Mouse (Mus musculus): ENCODE results near the gene Olfr1156. TPM values are rescaled to one million over a fixed set of nuclear protein-coding genes. Genes with fewer than 3 reads are reported as not detected.

Olfr1156 gene
- not detected for total RNA-seq (2021)
- not detected in 2 replicates for polyA plus RNA-seq (2012; rRNA removed)
- long read RNA-seq: 0 reads

GRCm38 (mm10) chr2:87953000-87953399, at the start of gene Olfr1156:
TSS of gene Olfr1156 (minus strand) at chr2:87953100.
- DNase-seq: no peak
- Histone ChIP-seq H3K36me3 (ENCODE audit: control insufficient read depth, insufficient read depth, low read length) (no peaks in the 10 kb centered on the region), H3K4me3 (no peak within 1 kb of the TSS), H3K4me1 (ENCODE audit: control insufficient read depth, insufficient read depth, low read length) (no peaks in the 10 kb centered on the region), H3K79me2 (replicated peaks; ENCODE audit: control insufficient read depth, insufficient read depth, low read length) (no peaks in the 10 kb centered on the region), H3K27ac (no peak within 1 kb of the TSS), H3K27me3 (ENCODE audit: control insufficient read depth, insufficient read depth, low read length) (no peaks in the 10 kb centered on the region), H3K9ac (ENCODE audit: low read depth, low read length) (no peak within 1 kb of the TSS)
- intact Hi-C loops (cut with DNase I): no loop called here
- TF ChIP-seq EP300 (IDR thresholded peaks at IDR 0.05; ENCODE audit: insufficient read depth, low read depth, low read length): no peak
- TF ChIP-seq CTCF (IDR thresholded peaks at IDR 0.05): no peak
- TF ChIP-seq POLR2A (IDR thresholded peaks at IDR 0.05; ENCODE audit: insufficient read depth, low read depth, low read length): no peak

- no peak within 1 kb of the TSS for H3K27ac ChIP-seq
- no peaks in the 10 kb centered on the region for H3K4me1 ChIP-seq (ENCODE audit: control insufficient read depth, insufficient read depth, low read length)
- no peak within 1 kb of the TSS for H3K9ac ChIP-seq (ENCODE audit: low read depth, low read length)
- TF ChIP-seq CTCF (IDR thresholded peaks at IDR 0.05): no peak
- no peak for TF ChIP-seq EP300 (IDR thresholded peaks at IDR 0.05; ENCODE audit: insufficient read depth, low read depth, low read length)
- TF ChIP-seq POLR2A (IDR thresholded peaks at IDR 0.05; ENCODE audit: insufficient read depth, low read depth, low read length): no peak
- H3K79me2 ChIP-seq (replicated peaks; ENCODE audit: control insufficient read depth, insufficient read depth, low read length): no peaks in the 10 kb centered on the region
- intact Hi-C loops (cut with DNase I): no loop called here
- no peak within 1 kb of the TSS for H3K4me3 ChIP-seq
- no peaks in the 10 kb centered on the region for H3K27me3 ChIP-seq (ENCODE audit: control insufficient read depth, insufficient read depth, low read length)
- H3K36me3 ChIP-seq (ENCODE audit: control insufficient read depth, insufficient read depth, low read length): no peaks in the 10 kb centered on the region
- DNase-seq: no peak
Observed at GRCm38 (mm10) chr2:87989813-87990212, 36.9 kb upstream of the Olfr1156 start, which contains the start of gene Olfr1158. TSS of gene Olfr1158 (plus strand) at chr2:87990113.

GRCm38 (mm10) chr2:87974563-87974962, 21.7 kb upstream of the Olfr1156 start, which contains the start of gene Olfr74:
TSS of gene Olfr74 (minus strand) at chr2:87974663.
- H3K9ac ChIP-seq (ENCODE audit: low read depth, low read length): no peak within 1 kb of the TSS
- H3K4me1 ChIP-seq (ENCODE audit: control insufficient read depth, insufficient read depth, low read length): no peaks in the 10 kb centered on the region
- TF ChIP-seq EP300 (IDR thresholded peaks at IDR 0.05; ENCODE audit: insufficient read depth, low read depth, low read length) (no peak), POLR2A (IDR thresholded peaks at IDR 0.05; ENCODE audit: insufficient read depth, low read depth, low read length) (no peak), CTCF (IDR thresholded peaks at IDR 0.05) (no peak)
- no peaks in the 10 kb centered on the region for H3K36me3 ChIP-seq (ENCODE audit: control insufficient read depth, insufficient read depth, low read length)
- WGBS: 55% methylated on average over 3 of the region's 3 CpGs
- intact Hi-C loops (cut with DNase I): no loop called here
- H3K27me3 ChIP-seq (ENCODE audit: control insufficient read depth, insufficient read depth, low read length): no peaks in the 10 kb centered on the region
- H3K27ac ChIP-seq: no peak within 1 kb of the TSS
- DNase-seq: no peak
- no peak within 1 kb of the TSS for H3K4me3 ChIP-seq
- no peaks in the 10 kb centered on the region for H3K79me2 ChIP-seq (replicated peaks; ENCODE audit: control insufficient read depth, insufficient read depth, low read length)

- Histone ChIP-seq H3K4me1 (ENCODE audit: control insufficient read depth, insufficient read depth, low read length) (no peaks in the 10 kb centered on the region), H3K27ac (no peak within 1 kb of the TSS), H3K79me2 (replicated peaks; ENCODE audit: control insufficient read depth, insufficient read depth, low read length) (no peaks in the 10 kb centered on the region), H3K9ac (ENCODE audit: low read depth, low read length) (no peak within 1 kb of the TSS), H3K27me3 (ENCODE audit: control insufficient read depth, insufficient read depth, low read length) (no peaks in the 10 kb centered on the region), H3K4me3 (no peak within 1 kb of the TSS), H3K36me3 (ENCODE audit: control insufficient read depth, insufficient read depth, low read length) (no peaks in the 10 kb centered on the region)
- DNase-seq: no peak
- intact Hi-C loops (cut with DNase I): no loop called here
- WGBS: 95% methylated on average over 4 of the region's 4 CpGs
- no peak for TF ChIP-seq EP300 (IDR thresholded peaks at IDR 0.05; ENCODE audit: insufficient read depth, low read depth, low read length)
- TF ChIP-seq POLR2A (IDR thresholded peaks at IDR 0.05; ENCODE audit: insufficient read depth, low read depth, low read length): no peak
- TF ChIP-seq CTCF (IDR thresholded peaks at IDR 0.05): no peak
Observed at GRCm38 (mm10) chr2:87968199-87968598, 15.3 kb upstream of the Olfr1156 start, which contains the start of gene Olfr1157. TSS of gene Olfr1157 (minus strand) at chr2:87968299.

GRCm38 (mm10) chr2:87945037-87945436, 7.9 kb downstream of the Olfr1156 start, which contains the start of gene Olfr1155:
TSS of gene Olfr1155 (minus strand) at chr2:87945137.
- DNase-seq: no peak
- Histone ChIP-seq H3K36me3 (ENCODE audit: control insufficient read depth, insufficient read depth, low read length) (no peaks in the 10 kb centered on the region), H3K4me1 (ENCODE audit: control insufficient read depth, insufficient read depth, low read length) (no peaks in the 10 kb centered on the region), H3K9ac (ENCODE audit: low read depth, low read length) (no peak within 1 kb of the TSS), H3K27me3 (ENCODE audit: control insufficient read depth, insufficient read depth, low read length) (no peaks in the 10 kb centered on the region), H3K27ac (no peak within 1 kb of the TSS), H3K4me3 (no peak within 1 kb of the TSS), H3K79me2 (replicated peaks; ENCODE audit: control insufficient read depth, insufficient read depth, low read length) (no peaks in the 10 kb centered on the region)
- WGBS: 95% methylated on average over 1 of the region's 1 CpGs
- TF ChIP-seq POLR2A (IDR thresholded peaks at IDR 0.05; ENCODE audit: insufficient read depth, low read depth, low read length): no peak
- no peak for TF ChIP-seq EP300 (IDR thresholded peaks at IDR 0.05; ENCODE audit: insufficient read depth, low read depth, low read length)
- no peak for TF ChIP-seq CTCF (IDR thresholded peaks at IDR 0.05)
- intact Hi-C loops (cut with DNase I): no loop called here

- WGBS: 62% methylated on average over 1 of the region's 1 CpGs
- Histone ChIP-seq H3K27ac (no peak within 1 kb of the TSS), H3K27me3 (ENCODE audit: control insufficient read depth, insufficient read depth, low read length) (no peaks in the 10 kb centered on the region), H3K9ac (ENCODE audit: low read depth, low read length) (no peak within 1 kb of the TSS), H3K4me1 (ENCODE audit: control insufficient read depth, insufficient read depth, low read length) (no peaks in the 10 kb centered on the region), H3K36me3 (ENCODE audit: control insufficient read depth, insufficient read depth, low read length) (no peaks in the 10 kb centered on the region), H3K79me2 (replicated peaks; ENCODE audit: control insufficient read depth, insufficient read depth, low read length) (no peaks in the 10 kb centered on the region), H3K4me3 (no peak within 1 kb of the TSS)
- DNase-seq: no peak
- intact Hi-C loops (cut with DNase I): no loop called here
- TF ChIP-seq POLR2A (IDR thresholded peaks at IDR 0.05; ENCODE audit: insufficient read depth, low read depth, low read length) (no peak), EP300 (IDR thresholded peaks at IDR 0.05; ENCODE audit: insufficient read depth, low read depth, low read length) (no peak), CTCF (IDR thresholded peaks at IDR 0.05) (no peak)
Observed at GRCm38 (mm10) chr2:87905066-87905465, 47.8 kb downstream of the Olfr1156 start, which contains the start of gene Olfr1154. TSS of gene Olfr1154 (minus strand) at chr2:87905166.

Other genes with a start within 250 kb of the Olfr1156 start
- not detected for gene Olfr1137, start 239.9 kb downstream of the Olfr1156 start, total RNA-seq (2021)
- not detected in 2 replicates for gene Olfr1137, start 239.9 kb downstream of the Olfr1156 start, polyA plus RNA-seq (2012; rRNA removed)
- gene Olfr1138, start 213.1 kb downstream of the Olfr1156 start, total RNA-seq (2021): not detected
- gene Olfr1138, start 213.1 kb downstream of the Olfr1156 start, polyA plus RNA-seq (2012; rRNA removed): not detected in 2 replicates
- not detected for gene Olfr1140, start 209.3 kb downstream of the Olfr1156 start, total RNA-seq (2021)
- not detected in 2 replicates for gene Olfr1140, start 209.3 kb downstream of the Olfr1156 start, polyA plus RNA-seq (2012; rRNA removed)
- not detected for gene Olfr1141, start 199.1 kb downstream of the Olfr1156 start, total RNA-seq (2021)
- gene Olfr1141, start 199.1 kb downstream of the Olfr1156 start, polyA plus RNA-seq (2012; rRNA removed): not detected in 2 replicates
- not detected for gene Olfr152, start 173.6 kb downstream of the Olfr1156 start, total RNA-seq (2021)
- gene Olfr152, start 173.6 kb downstream of the Olfr1156 start, polyA plus RNA-seq (2012; rRNA removed): not detected in 2 replicates
- not detected for gene Olfr1143, start 152.5 kb downstream of the Olfr1156 start, total RNA-seq (2021)
- not detected in 2 replicates for gene Olfr1143, start 152.5 kb downstream of the Olfr1156 start, polyA plus RNA-seq (2012; rRNA removed)
- not detected for gene Olfr1145, start 143.3 kb downstream of the Olfr1156 start, total RNA-seq (2021)
- not detected in 2 replicates for gene Olfr1145, start 143.3 kb downstream of the Olfr1156 start, polyA plus RNA-seq (2012; rRNA removed)
- gene Olfr1148, start 122.6 kb downstream of the Olfr1156 start, total RNA-seq (2021): not detected
- gene Olfr1148, start 122.6 kb downstream of the Olfr1156 start, polyA plus RNA-seq (2012; rRNA removed): not detected in 2 replicates
- gene Olfr1150-ps1, start 109.1 kb downstream of the Olfr1156 start, total RNA-seq (2021): not detected
- not detected in 2 replicates for gene Olfr1150-ps1, start 109.1 kb downstream of the Olfr1156 start, polyA plus RNA-seq (2012; rRNA removed)
- not detected for gene Olfr1151, start 97.2 kb downstream of the Olfr1156 start, total RNA-seq (2021)
- gene Olfr1151, start 97.2 kb downstream of the Olfr1156 start, polyA plus RNA-seq (2012; rRNA removed): not detected in 2 replicates
- gene Olfr1152, start 86.6 kb downstream of the Olfr1156 start, total RNA-seq (2021): not detected
- not detected in 2 replicates for gene Olfr1152, start 86.6 kb downstream of the Olfr1156 start, polyA plus RNA-seq (2012; rRNA removed)
- gene Olfr1153, start 58.1 kb downstream of the Olfr1156 start, total RNA-seq (2021): not detected
- gene Olfr1153, start 58.1 kb downstream of the Olfr1156 start, polyA plus RNA-seq (2012; rRNA removed): not detected in 2 replicates
- gene Olfr1154, start 47.9 kb downstream of the Olfr1156 start, total RNA-seq (2021): not detected
- not detected in 2 replicates for gene Olfr1154, start 47.9 kb downstream of the Olfr1156 start, polyA plus RNA-seq (2012; rRNA removed)
- not detected for gene Olfr1155, start 8.0 kb downstream of the Olfr1156 start, total RNA-seq (2021)
- gene Olfr1155, start 8.0 kb downstream of the Olfr1156 start, polyA plus RNA-seq (2012; rRNA removed): not detected in 2 replicates
- not detected for gene Olfr1157, start 15.2 kb upstream of the Olfr1156 start, total RNA-seq (2021)
- gene Olfr1157, start 15.2 kb upstream of the Olfr1156 start, polyA plus RNA-seq (2012; rRNA removed): not detected in 2 replicates
- gene Olfr74, start 21.6 kb upstream of the Olfr1156 start, total RNA-seq (2021): not detected
- gene Olfr74, start 21.6 kb upstream of the Olfr1156 start, polyA plus RNA-seq (2012; rRNA removed): not detected in 2 replicates
- not detected for gene Olfr1158, start 37.0 kb upstream of the Olfr1156 start, total RNA-seq (2021)
- not detected in 2 replicates for gene Olfr1158, start 37.0 kb upstream of the Olfr1156 start, polyA plus RNA-seq (2012; rRNA removed)
- not detected for gene Olfr1160, start 55.2 kb upstream of the Olfr1156 start, total RNA-seq (2021)
- gene Olfr1160, start 55.2 kb upstream of the Olfr1156 start, polyA plus RNA-seq (2012; rRNA removed): not detected in 2 replicates
- gene Olfr1161, start 69.7 kb upstream of the Olfr1156 start, total RNA-seq (2021): not detected
- gene Olfr1161, start 69.7 kb upstream of the Olfr1156 start, polyA plus RNA-seq (2012; rRNA removed): not detected in 2 replicates
- gene Olfr73, start 84.6 kb upstream of the Olfr1156 start, total RNA-seq (2021): not detected
- not detected in 2 replicates for gene Olfr73, start 84.6 kb upstream of the Olfr1156 start, polyA plus RNA-seq (2012; rRNA removed)
- gene Olfr1162, start 98.0 kb upstream of the Olfr1156 start, total RNA-seq (2021): not detected
- not detected in 2 replicates for gene Olfr1162, start 98.0 kb upstream of the Olfr1156 start, polyA plus RNA-seq (2012; rRNA removed)
- not detected for gene Olfr1163, start 118.7 kb upstream of the Olfr1156 start, total RNA-seq (2021)
- gene Olfr1163, start 118.7 kb upstream of the Olfr1156 start, polyA plus RNA-seq (2012; rRNA removed): not detected in 2 replicates
- not detected for gene Olfr1164, start 140.9 kb upstream of the Olfr1156 start, total RNA-seq (2021)
- not detected in 2 replicates for gene Olfr1164, start 140.9 kb upstream of the Olfr1156 start, polyA plus RNA-seq (2012; rRNA removed)
- not detected for gene Olfr1166, start 175.2 kb upstream of the Olfr1156 start, total RNA-seq (2021)
- gene Olfr1166, start 175.2 kb upstream of the Olfr1156 start, polyA plus RNA-seq (2012; rRNA removed): not detected in 2 replicates
- not detected for gene Olfr1167, start 202.1 kb upstream of the Olfr1156 start, total RNA-seq (2021)
- not detected in 2 replicates for gene Olfr1167, start 202.1 kb upstream of the Olfr1156 start, polyA plus RNA-seq (2012; rRNA removed)
- gene Olfr1168, start 228.8 kb upstream of the Olfr1156 start, total RNA-seq (2021): not detected
- not detected in 2 replicates for gene Olfr1168, start 228.8 kb upstream of the Olfr1156 start, polyA plus RNA-seq (2012; rRNA removed)

All from heart, adult 2 months (tissue).